Mouse (Mus musculus): ENCODE measurements around the gene Ccl6.

DNA sequence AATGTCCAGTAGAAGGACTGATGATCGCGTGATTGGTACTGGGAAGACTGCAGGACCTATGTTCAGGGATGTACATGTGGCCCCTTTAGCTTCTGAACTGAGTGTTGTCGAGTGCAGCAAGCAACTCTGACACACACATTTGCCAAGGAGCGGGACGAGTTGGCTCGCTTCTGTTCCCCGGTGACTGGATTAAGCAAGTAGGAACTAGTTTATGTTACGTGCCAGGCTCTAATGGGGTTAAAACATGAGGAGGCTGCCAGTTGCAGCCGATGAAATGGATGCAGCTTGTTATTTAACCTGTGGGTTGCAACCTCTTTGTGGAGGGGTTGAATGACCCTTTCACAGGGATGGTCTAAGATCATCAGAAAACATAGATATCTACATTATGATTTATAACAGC, 24.8 kb downstream of the Ccl6 start:
- TF ChIP-seq CTCF (IDR thresholded peaks at IDR 0.05; ENCODE audit: low read depth) (no peak), EP300 (IDR thresholded peaks at IDR 0.05; ENCODE audit: low read depth) (no peak)

All from heart, postnatal 0 days (tissue).